Mouse (Mus musculus) hindbrain, embryonic 11.5 days (tissue): Measurements from ENCODE around the gene Adamts12. TPM values are rescaled to one million over a fixed set of nuclear protein-coding genes. Genes with fewer than 3 reads are reported as not detected.

Source experiments
- ATAC-seq: fragments of 200-750 bp; cut with Nextera tagmentation; 2 replicates; pipeline ENCODE4 v1.8.0; 2017; ENCODE audit warnings: mild to moderate bottlenecking, moderate TSS enrichment, moderate library complexity; ENCODE audit not compliant: low FRiP score
- DNase-seq: peaks from one replicate; pipeline ENCODE4 v3.0.0-alpha.2; 2015; ENCODE audit warnings: low spot score
- H3K27ac ChIP-seq: fragments of 300-500 bp; sonication (generic); 2 replicates; pipeline ENCODE4 v1.5.1; 2014; ENCODE audit warnings: mild to moderate bottlenecking, low read depth, low read length
- H3K27me3 ChIP-seq: fragments of 300-500 bp; sonication (generic); 2 replicates; pipeline ENCODE4 v1.6.1; 2014; ENCODE audit warnings: mild to moderate bottlenecking, low read length, moderate library complexity, mixed read lengths; ENCODE audit not compliant: control insufficient read depth, insufficient read depth
- H3K36me3 ChIP-seq: fragments of 300-500 bp; sonication (generic); 2 replicates; pipeline ENCODE4 v1.6.1; 2014; ENCODE audit warnings: mild to moderate bottlenecking, low read length, moderate library complexity, mixed read lengths; ENCODE audit not compliant: control insufficient read depth, insufficient read depth
- H3K4me1 ChIP-seq: fragments of 300-500 bp; sonication (generic); replicated peaks from 2 replicates; pipeline ENCODE4 v1.6.1; 2014; ENCODE audit warnings: low read length, mixed read lengths; ENCODE audit not compliant: control insufficient read depth, insufficient read depth
- H3K4me2 ChIP-seq: fragments of 300-500 bp; sonication (generic); replicated peaks from 2 replicates; pipeline ENCODE4 v1.6.1; 2014; ENCODE audit warnings: mild to moderate bottlenecking, low read depth, low read length
- H3K4me3 ChIP-seq: fragments of 300-500 bp; sonication (generic); 2 replicates; pipeline ENCODE4 v1.5.1; 2014; ENCODE audit warnings: low read depth, low read length
- H3K9ac ChIP-seq: fragments of 300-500 bp; sonication (generic); 2 replicates; pipeline ENCODE4 v1.6.1; 2014; ENCODE audit warnings: low read depth, low read length
- H3K9me3 ChIP-seq: fragments of 300-500 bp; sonication (generic); 2 replicates; pipeline ENCODE4 v1.6.1; 2016; ENCODE audit warnings: low read length; ENCODE audit not compliant: control insufficient read depth
- WGBS: fragments of 180-500 bp; shearing (Covaris S2); extraction: QIAGEN DNeasy Blood & Tissue Kit; methylation state at CpG from one replicate; pipeline ENCODE4 v1.1.7; 2014; 5-methylcytosine and 5-hydroxymethylcytosine counted together
- polyA plus RNA-seq: library from polyadenylated mRNA; unstranded; fragments of >200 nt; fragmentation: Nextera tagmentation; extraction: Ambion mirVana; gene quantifications from 2 replicates; pipeline ENCODE4 v1.2.1, GENCODE M21; 2014

The Adamts12 gene
- polyA plus RNA-seq: 2.7 and 2.9 TPM in 2 replicates

- H3K27ac ChIP-seq: 0 out of 2 replicates have a peak within 1 kb of the TSS, but pooled peaks have one; percentile 27
- DNase-seq (peak; percentile 50), ATAC-seq (peak; percentile 81)
- 2% methylated on average over 25 of the region's 25 CpGs for WGBS
- H3K27me3 ChIP-seq: no peaks in the 10 kb centered on the region
- H3K36me3 ChIP-seq: no peaks in the 10 kb centered on the region
- no peaks in the 10 kb centered on the region for H3K9me3 ChIP-seq
- peak within 1 kb of the TSS; percentile 10 for H3K4me3 ChIP-seq
- H3K9ac ChIP-seq: peak within 1 kb of the TSS; percentile 21; the same call in 1 of the 2 replicates
- H3K4me1 ChIP-seq: peaks cover 2% of the 10 kb centered on the region
- H3K4me2 ChIP-seq: peak within 1 kb of the TSS; percentile 37
Observed at GRCm38 (mm10) chr15:11064558-11065411, at the start of gene Adamts12. Adamts12 (plus strand) TSS chr15:11064790.

DNA sequence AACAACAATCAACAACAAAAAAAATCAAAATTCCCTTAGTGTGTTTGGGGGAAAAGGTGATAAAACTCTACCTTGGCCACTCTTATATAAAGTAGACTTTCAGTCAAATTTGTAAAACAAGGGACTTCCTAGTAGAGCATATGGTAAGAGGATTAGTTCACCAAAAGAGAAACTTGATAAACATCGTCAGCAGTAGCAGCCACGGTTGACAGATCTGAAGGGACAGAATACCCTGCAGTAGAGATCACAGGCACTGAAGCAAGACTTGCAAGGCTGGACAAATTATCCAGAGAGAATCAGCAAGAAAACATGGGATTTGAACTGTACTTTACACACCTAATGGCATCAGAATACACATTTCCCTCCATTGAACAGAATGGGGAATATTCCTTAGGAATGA is 49.7 kb upstream of the Adamts12 start:
- ATAC-seq (no peak), DNase-seq (no peak)
- Histone ChIP-seq H3K4me2 (no peak overlapping the region), H3K9ac (no peak overlapping the region), H3K4me3 (no peak overlapping the region), H3K36me3 (no peaks in the 10 kb centered on the region), H3K27ac (no peak overlapping the region), H3K9me3 (no peaks in the 10 kb centered on the region), H3K4me1 (no peaks in the 10 kb centered on the region), H3K27me3 (no peaks in the 10 kb centered on the region)
- 58% methylated on average over 2 of the region's 2 CpGs for WGBS

DNA sequence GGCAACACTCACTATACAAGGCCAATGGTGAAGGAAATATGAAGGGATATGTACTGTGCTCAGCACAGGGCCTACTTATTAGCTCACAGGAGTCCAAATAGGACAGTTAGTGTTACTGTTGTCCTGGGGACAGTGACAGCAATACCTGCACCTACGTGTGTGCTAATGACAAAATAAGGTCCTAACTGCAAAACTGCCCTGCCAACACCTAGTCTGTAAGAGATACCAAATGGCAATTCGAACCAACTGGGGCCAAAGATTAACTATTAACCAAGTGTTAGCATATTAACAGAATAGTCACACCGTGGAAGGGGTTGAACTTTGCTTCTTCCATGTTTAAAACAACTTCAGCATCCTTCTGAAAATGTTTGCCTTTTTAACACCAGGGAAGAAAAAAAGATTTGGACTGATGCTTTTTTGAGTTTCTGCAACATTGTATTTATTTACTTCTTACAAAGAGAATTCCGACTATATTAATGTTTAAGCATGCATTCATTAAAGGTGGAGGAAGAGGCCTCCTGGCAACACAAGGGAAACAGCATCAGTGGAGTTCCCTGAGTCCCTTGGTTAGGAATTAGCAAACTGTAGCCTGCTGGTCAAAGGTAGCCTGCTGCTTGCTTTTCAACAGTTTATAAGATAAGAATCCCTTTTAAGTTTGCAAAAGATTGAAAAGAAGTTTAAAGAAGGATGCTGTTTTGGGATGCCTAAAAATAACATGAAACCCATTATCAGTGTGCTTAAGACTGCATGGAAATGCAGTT is 37.6 kb upstream of the Adamts12 start:
- Histone ChIP-seq H3K36me3 (no peaks in the 10 kb centered on the region), H3K4me3 (no peak overlapping the region), H3K9ac (no peak overlapping the region), H3K4me1 (no peaks in the 10 kb centered on the region), H3K9me3 (no peaks in the 10 kb centered on the region), H3K27ac (no peak overlapping the region), H3K27me3 (no peaks in the 10 kb centered on the region), H3K4me2 (no peak overlapping the region)
- 60% methylated on average over 4 of the region's 4 CpGs for WGBS
- DNase-seq: no peak
- ATAC-seq: no peak

DNA sequence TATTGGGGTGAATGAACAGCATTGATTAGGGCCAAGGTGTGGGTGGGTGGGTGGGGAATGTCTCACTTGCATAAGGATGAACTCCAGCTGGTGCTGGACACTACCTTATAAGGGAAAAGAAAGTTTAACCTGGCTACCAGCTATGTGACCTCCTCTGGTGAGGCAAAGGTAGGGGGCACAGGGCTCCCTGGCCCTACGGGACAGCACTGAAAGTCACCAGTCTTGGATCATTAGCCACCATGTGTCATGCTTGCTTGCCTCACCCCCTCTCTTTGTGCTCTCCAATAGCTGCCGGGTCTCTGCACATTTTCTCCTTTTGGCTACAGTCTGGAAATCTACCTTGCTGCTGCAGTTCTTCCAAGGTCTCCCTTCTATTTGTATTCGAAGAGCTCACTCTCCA is 34.4 kb upstream of the Adamts12 start:
- DNase-seq (no peak), ATAC-seq (no peak)
- Histone ChIP-seq H3K27me3 (peaks cover 7% of the 10 kb centered on the region), H3K9ac (no peak overlapping the region), H3K36me3 (no peaks in the 10 kb centered on the region), H3K4me3 (no peak overlapping the region), H3K4me2 (no peak overlapping the region), H3K4me1 (no peaks in the 10 kb centered on the region), H3K9me3 (no peaks in the 10 kb centered on the region), H3K27ac (no peak overlapping the region)
- WGBS: 72% methylated on average over 3 of the region's 3 CpGs

- ATAC-seq: 0 out of 2 replicates have a peak, but pooled peaks have one; percentile 8
- H3K27me3 ChIP-seq: peaks cover 39% of the 10 kb centered on the region
- H3K9me3 ChIP-seq: no peaks in the 10 kb centered on the region
- peak; percentile 43 for DNase-seq
- no peaks in the 10 kb centered on the region for H3K36me3 ChIP-seq
- 6% methylated on average over 34 of the region's 34 CpGs for WGBS
- H3K4me2 ChIP-seq: peak overlapping the region; percentile 52
- peaks cover 7% of the 10 kb centered on the region for H3K4me1 ChIP-seq
- H3K27ac ChIP-seq: no peak overlapping the region
- peak overlapping the region; percentile 33 for H3K4me3 ChIP-seq
- no peak overlapping the region for H3K9ac ChIP-seq
Observed at GRCm38 (mm10) chr15:11035947-11036474, 28.6 kb upstream of the Adamts12 start.

DNA sequence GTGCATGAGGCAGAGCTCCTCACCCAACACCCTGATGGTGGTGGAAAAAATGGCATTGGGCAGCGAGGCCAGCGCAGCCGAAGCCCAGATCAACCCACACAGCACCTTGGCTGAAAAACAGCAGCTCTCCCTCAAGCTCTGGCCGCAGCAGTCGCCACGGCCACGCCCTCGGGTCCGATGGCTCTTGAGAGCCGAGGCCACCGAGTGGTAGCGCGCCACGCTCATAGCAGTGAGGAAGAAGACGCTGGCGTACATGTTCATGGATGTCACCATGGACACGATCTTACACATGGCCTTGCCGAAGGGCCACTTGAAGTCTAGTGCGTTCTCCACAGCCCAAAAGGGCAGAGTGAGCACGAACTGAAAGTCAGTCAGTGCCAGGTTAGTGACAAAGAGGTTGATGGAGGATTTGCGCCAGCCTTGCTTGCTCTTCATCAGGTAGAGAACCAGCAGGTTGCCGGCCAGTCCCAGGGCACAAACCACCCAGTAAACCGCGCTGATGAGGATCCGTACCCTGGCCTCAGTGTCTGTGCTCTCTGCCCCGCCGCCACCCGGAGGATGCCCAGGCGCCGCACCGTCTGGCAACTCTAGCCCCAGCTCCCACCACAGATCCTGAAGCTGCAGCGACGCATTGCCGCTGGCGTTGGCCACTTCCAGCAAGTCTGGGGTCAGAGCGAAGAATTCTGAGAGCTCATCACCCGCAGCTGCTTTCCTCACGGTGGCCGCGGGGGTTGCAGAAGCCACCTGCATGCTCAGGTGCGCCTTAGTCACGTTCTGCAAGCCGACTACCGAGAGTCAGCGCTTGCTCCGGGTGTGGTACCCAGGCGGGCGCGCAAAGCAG is 27.8 kb upstream of the Adamts12 start:
- Histone ChIP-seq H3K4me3 (peak overlapping the region; percentile 33), H3K9me3 (no peaks in the 10 kb centered on the region), H3K4me2 (peak overlapping the region; percentile 52), H3K27ac (no peak overlapping the region), H3K36me3 (no peaks in the 10 kb centered on the region), H3K4me1 (peaks cover 7% of the 10 kb centered on the region), H3K9ac (0 out of 2 replicates have a peak overlapping the region, but pooled peaks have one; percentile 8), H3K27me3 (peaks cover 39% of the 10 kb centered on the region)
- ATAC-seq: peak; percentile 52
- DNase-seq: peak; percentile 54
- WGBS: 4% methylated on average over 49 of the region's 49 CpGs

- no peaks in the 10 kb centered on the region for H3K36me3 ChIP-seq
- H3K4me2 ChIP-seq: peak overlapping the region; percentile 52
- ATAC-seq (0 out of 2 replicates have a peak, but pooled peaks have one; percentile 9), DNase-seq (peak; percentile 46)
- H3K27me3 ChIP-seq: peaks cover 39% of the 10 kb centered on the region
- peaks cover 7% of the 10 kb centered on the region for H3K4me1 ChIP-seq
- 0 out of 2 replicates have a peak overlapping the region, but pooled peaks have one; percentile 8 for H3K9ac ChIP-seq
- H3K9me3 ChIP-seq: no peaks in the 10 kb centered on the region
- no peak overlapping the region for H3K27ac ChIP-seq
- 8% methylated on average over 8 of the region's 8 CpGs for WGBS
- peak overlapping the region; percentile 33 for H3K4me3 ChIP-seq
Observed at GRCm38 (mm10) chr15:11037376-11037695, 27.3 kb upstream of the Adamts12 start.

GRCm38 (mm10) chr15:11037711-11038110 is 26.9 kb upstream of the Adamts12 start, which contains the start of gene Rxfp3:
Rxfp3 (minus strand) TSS chr15:11037991.
- peak within 1 kb of the TSS; percentile 33 for H3K4me3 ChIP-seq
- peak within 1 kb of the TSS; percentile 52 for H3K4me2 ChIP-seq
- peaks cover 7% of the 10 kb centered on the region for H3K4me1 ChIP-seq
- peaks cover 39% of the 10 kb centered on the region for H3K27me3 ChIP-seq
- DNase-seq: no peak
- 4% methylated on average over 16 of the region's 16 CpGs for WGBS
- no peak within 1 kb of the TSS for H3K27ac ChIP-seq
- H3K9me3 ChIP-seq: no peaks in the 10 kb centered on the region
- no peak for ATAC-seq
- H3K9ac ChIP-seq: 0 out of 2 replicates have a peak within 1 kb of the TSS, but pooled peaks have one; percentile 15
- H3K36me3 ChIP-seq: no peaks in the 10 kb centered on the region
